Mouse (Mus musculus) MEL (cell line): ENCODE measurements at regions not wholly inside any gene's neighbourhood (a gene's known extent, or its start where the extent isn't known, plus 50 kb on each side); places are given as distances from the start of the nearest gene placed in this dataset.

Experiments used
- DNase-seq: peaks from one replicate; pipeline ENCODE4 v3.0.0; 2011; ENCODE audit warnings: low read depth, low spot score
- H3K27ac ChIP-seq: 2 replicates; pipeline ENCODE4 v1.5.1; 2012; ENCODE audit warnings: low read depth, mild to moderate bottlenecking, control low read depth, low read length, moderate library complexity; ENCODE audit not compliant: control insufficient read depth
- H3K27me3 ChIP-seq, 2 experiments: fragments of 150-350 bp in 1 of 2; sonication (generic) in 1 of 2; 2 replicates each; pipeline ENCODE4 v1.6.1; 2012; ENCODE audit warnings: low read length in 2 of 2, mild to moderate bottlenecking in 2 of 2, improper control_type of control experiment in 1 of 2, moderate library complexity in 1 of 2; ENCODE audit not compliant: insufficient read depth in 2 of 2, control insufficient read depth in 1 of 2
- H3K36me3 ChIP-seq, 2 experiments: 2 replicates each; pipeline ENCODE4 v1.6.1; 2012 to 2014; ENCODE audit warnings: low read length in 2 of 2, improper control_type of control experiment in 1 of 2, inconsistent platforms in 1 of 2, mild to moderate bottlenecking in 1 of 2; ENCODE audit not compliant: insufficient read depth in 2 of 2, control insufficient read depth in 1 of 2
- H3K4me1 ChIP-seq, 2 experiments: fragments of 150-350 bp in 1 of 2; sonication (generic) in 1 of 2; 2 replicates each; pipeline ENCODE4 v1.6.1; 2012; ENCODE audit warnings: low read length in 2 of 2, improper control_type of control experiment in 1 of 2, mild to moderate bottlenecking in 1 of 2; ENCODE audit not compliant: insufficient read depth in 2 of 2, control insufficient read depth in 1 of 2
- H3K4me3 ChIP-seq, 2 experiments: fragments of 150-350 bp in 1 of 2; sonication (generic) in 1 of 2; 2 replicates each; pipeline ENCODE4 v1.5.1; 2012; ENCODE audit warnings: low read depth in 2 of 2, low read length in 2 of 2, mild to moderate bottlenecking in 2 of 2, moderate library complexity in 2 of 2, control low read depth in 1 of 2, improper control_type of control experiment in 1 of 2; ENCODE audit not compliant: control insufficient read depth in 1 of 2, insufficient read depth in 1 of 2
- H3K79me2 ChIP-seq: 2 replicates; pipeline ENCODE4 v1.6.1; 2012; ENCODE audit warnings: mild to moderate bottlenecking, low read length, moderate library complexity; ENCODE audit not compliant: control insufficient read depth, poor library complexity, insufficient read depth
- H3K9ac ChIP-seq: 2 replicates; pipeline ENCODE4 v1.6.1; 2012; ENCODE audit warnings: low read depth, mild to moderate bottlenecking, control low read depth, low read length, moderate library complexity; ENCODE audit not compliant: control insufficient read depth, poor library complexity, severe bottlenecking
- H3K9me3 ChIP-seq: fragments of 150-350 bp; sonication (generic); replicated peaks from 2 replicates; pipeline ENCODE4 v1.6.1; 2012; ENCODE audit warnings: mild to moderate bottlenecking, low read length, improper control_type of control experiment, moderate library complexity; ENCODE audit not compliant: insufficient read depth
- CHD2 ChIP-seq: IDR thresholded peaks from 2 replicates; pipeline ENCODE4 v1.6.1; 2011; ENCODE audit warnings: low read length, improper control_type of control experiment
- CTCF ChIP-seq, 3 experiments: IDR thresholded peaks in 2 of 3; conservative IDR thresholded peaks in 1 of 3; 2 replicates each; pipeline ENCODE4 v1.5.1; 2011 to 2012; ENCODE audit warnings: low read length in 3 of 3, low read depth in 2 of 3, mild to moderate bottlenecking in 2 of 3, improper control_type of control experiment in 1 of 3, inconsistent platforms in 1 of 3, mixed read lengths in 1 of 3, moderate library complexity in 1 of 3; ENCODE audit not compliant: control insufficient read depth in 1 of 3, insufficient read depth in 1 of 3, poor library complexity in 1 of 3, severe bottlenecking in 1 of 3
- ETS1 ChIP-seq: IDR thresholded peaks from 2 replicates; pipeline ENCODE4 v1.6.1; 2012; ENCODE audit warnings: low read depth, mild to moderate bottlenecking, inconsistent platforms, low read length, improper control_type of control experiment, moderate library complexity
- GABPA ChIP-seq: IDR thresholded peaks from 2 replicates; pipeline ENCODE4 v1.6.1; 2012; ENCODE audit warnings: low read depth, mild to moderate bottlenecking, inconsistent platforms, low read length, improper control_type of control experiment, moderate library complexity
- HCFC1 ChIP-seq: IDR thresholded peaks from 2 replicates; pipeline ENCODE4 v1.6.1; 2012; ENCODE audit warnings: low read depth, mild to moderate bottlenecking, inconsistent platforms, low read length, improper control_type of control experiment, moderate library complexity
- MAZ ChIP-seq: IDR thresholded peaks from 2 replicates; pipeline ENCODE4 v1.6.1; 2012; ENCODE audit warnings: low read depth, mild to moderate bottlenecking, inconsistent platforms, low read length, improper control_type of control experiment
- MEF2A ChIP-seq: IDR thresholded peaks from 2 replicates; pipeline ENCODE4 v1.6.1; 2014; ENCODE audit warnings: low read depth, mild to moderate bottlenecking, inconsistent platforms, low read length, improper control_type of control experiment; ENCODE audit not compliant: poor library complexity, insufficient replicate concordance, severe bottlenecking; ENCODE audit errors: extremely low read depth
- MYC ChIP-seq: IDR thresholded peaks from 2 replicates; pipeline ENCODE4 v1.6.1; 2011; ENCODE audit warnings: low read depth, mild to moderate bottlenecking, low read length, improper control_type of control experiment, moderate library complexity
- NELFE ChIP-seq: IDR thresholded peaks from 2 replicates; pipeline ENCODE4 v1.6.1; 2011; ENCODE audit warnings: low read depth, low read length, improper control_type of control experiment
- NRF1 ChIP-seq: IDR thresholded peaks from 2 replicates; pipeline ENCODE4 v1.6.1; 2014; ENCODE audit warnings: low read depth, mild to moderate bottlenecking, inconsistent platforms, low read length, improper control_type of control experiment, moderate library complexity; ENCODE audit not compliant: poor library complexity, insufficient read depth, severe bottlenecking
- RCOR1 ChIP-seq: IDR thresholded peaks from 2 replicates; pipeline ENCODE4 v1.6.1; 2012; ENCODE audit warnings: low read depth, mild to moderate bottlenecking, inconsistent platforms, low read length, improper control_type of control experiment
- SMC3 ChIP-seq: IDR thresholded peaks from 2 replicates; pipeline ENCODE4 v1.6.1; 2011; ENCODE audit warnings: low read depth, low read length, improper control_type of control experiment
- TAL1 ChIP-seq: IDR thresholded peaks from 2 replicates; pipeline ENCODE4 v1.6.1; 2012; ENCODE audit warnings: mild to moderate bottlenecking, inconsistent platforms, low read length, moderate library complexity, mixed read lengths
- TBP ChIP-seq: IDR thresholded peaks from 2 replicates; pipeline ENCODE4 v1.8.0; 2011; ENCODE audit warnings: low read depth, low read length, improper control_type of control experiment
- UBTF ChIP-seq: IDR thresholded peaks from 2 replicates; pipeline ENCODE4 v1.6.1; 2012; ENCODE audit warnings: low read depth, mild to moderate bottlenecking, inconsistent platforms, low read length, improper control_type of control experiment, moderate library complexity, borderline replicate concordance; ENCODE audit not compliant: insufficient read depth
- USF1 ChIP-seq: IDR thresholded peaks from 2 replicates; pipeline ENCODE4 v1.6.1; 2014; ENCODE audit warnings: low read depth, mild to moderate bottlenecking, inconsistent platforms, low read length, improper control_type of control experiment, moderate library complexity
- ZC3H11A ChIP-seq: IDR thresholded peaks from 2 replicates; pipeline ENCODE4 v1.6.1; 2012; ENCODE audit warnings: low read depth, mild to moderate bottlenecking, inconsistent platforms, low read length, improper control_type of control experiment
- ZKSCAN1 ChIP-seq: IDR thresholded peaks from 2 replicates; pipeline ENCODE4 v1.6.1; 2012; ENCODE audit warnings: low read depth, mild to moderate bottlenecking, inconsistent platforms, low read length, improper control_type of control experiment, moderate library complexity

- H3K9ac ChIP-seq: no peak overlapping the region
- no peak for DNase-seq
- TF ChIP-seq ZC3H11A (no peak), MEF2A (no peak)
- no peaks in the 10 kb centered on the region for H3K4me1 ChIP-seq
- no peaks in the 10 kb centered on the region for H3K9me3 ChIP-seq
- no peaks in the 10 kb centered on the region for H3K27me3 ChIP-seq
- H3K27ac ChIP-seq: no peak overlapping the region
- H3K36me3 ChIP-seq: no peaks in the 10 kb centered on the region
- no peak overlapping the region for H3K4me3 ChIP-seq
- no peaks in the 10 kb centered on the region for H3K79me2 ChIP-seq
Measured at GRCm38 (mm10) chr6:52368734-52369412, 55.6 kb downstream of the Evx1 start.

- Histone ChIP-seq H3K4me3 (no peak overlapping the region), H3K36me3 (no peaks in the 10 kb centered on the region), H3K27me3 (no peaks in the 10 kb centered on the region), H3K27ac (no peak overlapping the region)
- no peak for DNase-seq
- TF ChIP-seq ETS1 (no peak), HCFC1 (no peak), MEF2A (no peak), TBP (no peak), MAZ (no peak), ZKSCAN1 (no peak), GABPA (no peak), CHD2 (no peak), USF1 (no peak), UBTF (no peak), CTCF (IDR thresholded peaks at IDR 0.05 in 2 of 3, conservative IDR thresholded peaks at IDR 0.05 in 1 of 3; ENCODE audit: control insufficient read depth in 1 of 3, insufficient read depth in 1 of 3, low read depth in 2 of 3, low read length in 3 of 3, poor library complexity in 1 of 3, severe bottlenecking in 1 of 3) (no peak), NELFE (no peak), TAL1 (no peak), SMC3 (no peak), MYC (no peak), NRF1 (no peak), RCOR1 (no peak)
- TF ChIP-seq, all 39 proteins: peak for 0
- Histone ChIP-seq H3K4me1 (no peaks in the 10 kb centered on the region), H3K9me3 (no peaks in the 10 kb centered on the region), H3K9ac (no peak overlapping the region), H3K79me2 (no peaks in the 10 kb centered on the region)
Measured at GRCm38 (mm10) chr6:52370806-52371360, 57.6 kb downstream of the Evx1 start.
